Mouse (Mus musculus) liver, embryonic 11.5 days (tissue): ENCODE data around the gene Bola2. TPM values are rescaled to one million over a fixed set of nuclear protein-coding genes. Genes with fewer than 3 reads are reported as not detected.
"Not testable (repeated sequence)": the region's sequence is repeated elsewhere in the genome, so short reads cannot be mapped to it uniquely, and the experiment has no call there.

Experiments
- ATAC-seq: fragments of 200-750 bp; cut with Nextera tagmentation; replicated peaks from 2 replicates; pipeline ENCODE4 v1.8.0; 2017; ENCODE audit warnings: moderate number of reproducible peaks, mild to moderate bottlenecking, moderate TSS enrichment, moderate library complexity; ENCODE audit not compliant: low FRiP score
- DNase-seq: peaks from one replicate; pipeline ENCODE4 v3.0.0-alpha.2; 2017; ENCODE audit warnings: low spot score
- H3K27ac ChIP-seq: fragments of 300-500 bp; sonication (generic); 2 replicates; pipeline ENCODE4 v1.5.1; 2014; ENCODE audit warnings: mild to moderate bottlenecking, low read depth, low read length, control low read depth
- H3K27me3 ChIP-seq: fragments of 300-500 bp; sonication (generic); replicated peaks from 2 replicates; pipeline ENCODE4 v1.6.1; 2014; ENCODE audit warnings: low read length, mixed read lengths; ENCODE audit not compliant: control insufficient read depth, insufficient read depth
- H3K36me3 ChIP-seq: fragments of 300-500 bp; sonication (generic); 2 replicates; pipeline ENCODE4 v1.6.1; 2014; ENCODE audit warnings: mild to moderate bottlenecking, low read length, moderate library complexity, mixed read lengths; ENCODE audit not compliant: control insufficient read depth, insufficient read depth
- H3K4me1 ChIP-seq: fragments of 300-500 bp; sonication (generic); replicated peaks from 2 replicates; pipeline ENCODE4 v1.6.1; 2014; ENCODE audit warnings: low read length, mixed read lengths; ENCODE audit not compliant: control insufficient read depth, insufficient read depth
- H3K4me2 ChIP-seq: fragments of 300-500 bp; sonication (generic); 2 replicates; pipeline ENCODE4 v1.6.1; 2014; ENCODE audit warnings: mild to moderate bottlenecking, control low read depth, moderate library complexity
- H3K4me3 ChIP-seq: fragments of 300-500 bp; sonication (generic); 2 replicates; pipeline ENCODE4 v1.5.1; 2014; ENCODE audit warnings: low read depth, low read length, control low read depth
- H3K9ac ChIP-seq: fragments of 300-500 bp; sonication (generic); 2 replicates; pipeline ENCODE4 v1.6.1; 2014; ENCODE audit warnings: low read depth, low read length, control low read depth
- H3K9me3 ChIP-seq: fragments of 300-500 bp; sonication (generic); 2 replicates; pipeline ENCODE4 v1.6.1; 2016; ENCODE audit warnings: low read length, inconsistent platforms, mixed read lengths; ENCODE audit not compliant: control insufficient read depth
- WGBS: fragments of 180-500 bp; shearing (Covaris S2); extraction: QIAGEN DNeasy Blood & Tissue Kit; methylation state at CpG from one replicate; pipeline ENCODE4 v1.1.7; 2014; 5-methylcytosine and 5-hydroxymethylcytosine counted together
- polyA plus RNA-seq: library from polyadenylated mRNA; unstranded; fragments of >200 nt; fragmentation: Nextera tagmentation; extraction: Ambion mirVana; gene quantifications from 2 replicates; pipeline ENCODE4 v1.2.1, GENCODE M21; 2014

The Bola2 gene
- polyA plus RNA-seq, 1 experiment from 2014 or later = 217 TPM

- Histone ChIP-seq H3K9ac (no peak overlapping the region), H3K4me1 (no peaks in the 10 kb centered on the region), H3K4me2 (no peak overlapping the region), H3K27ac (no peak overlapping the region), H3K9me3 (no peaks in the 10 kb centered on the region), H3K27me3 (no peaks in the 10 kb centered on the region), H3K36me3 (no peaks in the 10 kb centered on the region), H3K4me3 (no peak overlapping the region)
- 43% methylated on average over 3 of the region's 3 CpGs for WGBS
- DNase-seq (no peak), ATAC-seq (no peak)
Measured at GRCm38 (mm10) chr7:126725077-126725476, 29.9 kb downstream of the Bola2 start.

GRCm38 (mm10) chr7:126725667-126726066 lies 30.5 kb downstream of the Bola2 start:
- no peak for ATAC-seq
- Histone ChIP-seq H3K4me3 (no peak overlapping the region), H3K27me3 (no peaks in the 10 kb centered on the region), H3K27ac (no peak overlapping the region), H3K36me3 (no peaks in the 10 kb centered on the region), H3K4me1 (no peaks in the 10 kb centered on the region; the same call in 1 of the 2 replicates), H3K9ac (no peak overlapping the region), H3K9me3 (no peaks in the 10 kb centered on the region), H3K4me2 (no peak overlapping the region)
- WGBS = 58% methylated on average over 5 of the region's 5 CpGs
- DNase-seq = no peak

GRCm38 (mm10) chr7:126730256-126730789 lies 35.1 kb downstream of the Bola2 start:
- H3K27ac ChIP-seq, H3K4me2 ChIP-seq, H3K36me3 ChIP-seq, H3K27me3 ChIP-seq, ATAC-seq, DNase-seq, H3K9ac ChIP-seq, H3K4me1 ChIP-seq, H3K4me3 ChIP-seq, H3K9me3 ChIP-seq: not testable (repeated sequence)
- WGBS = 77% methylated on average over 4 of the region's 4 CpGs

- no peaks in the 10 kb centered on the region for H3K27me3 ChIP-seq
- H3K4me1 ChIP-seq = no peaks in the 10 kb centered on the region
- DNase-seq (no peak), ATAC-seq (no peak)
- no peak overlapping the region for H3K9ac ChIP-seq
- no peak overlapping the region for H3K4me3 ChIP-seq
- no peak overlapping the region for H3K4me2 ChIP-seq
- 80% methylated on average over 8 of the region's 8 CpGs for WGBS
- H3K27ac ChIP-seq = no peak overlapping the region
- H3K36me3 ChIP-seq = no peaks in the 10 kb centered on the region
- no peaks in the 10 kb centered on the region for H3K9me3 ChIP-seq
Measured at GRCm38 (mm10) chr7:126736122-126736521, 40.9 kb downstream of the Bola2 start.

GRCm38 (mm10) chr7:126739551-126739950 lies 44.4 kb downstream of the Bola2 start:
- Histone ChIP-seq H3K27ac (no peak overlapping the region), H3K9me3 (no peaks in the 10 kb centered on the region), H3K4me2 (no peak overlapping the region), H3K4me1 (no peaks in the 10 kb centered on the region), H3K36me3 (no peaks in the 10 kb centered on the region), H3K27me3 (no peaks in the 10 kb centered on the region), H3K4me3 (no peak overlapping the region), H3K9ac (no peak overlapping the region)
- 81% methylated on average over 17 of the region's 17 CpGs for WGBS
- ATAC-seq (no peak), DNase-seq (no peak)

- no peaks in the 10 kb centered on the region for H3K27me3 ChIP-seq
- no peaks in the 10 kb centered on the region for H3K9me3 ChIP-seq
- DNase-seq (no peak), ATAC-seq (no peak)
- H3K4me2 ChIP-seq = no peak overlapping the region
- no peaks in the 10 kb centered on the region for H3K4me1 ChIP-seq
- H3K27ac ChIP-seq = no peak overlapping the region
- no peak overlapping the region for H3K9ac ChIP-seq
- 84% methylated on average over 13 of the region's 13 CpGs for WGBS
- no peaks in the 10 kb centered on the region for H3K36me3 ChIP-seq
- H3K4me3 ChIP-seq = no peak overlapping the region
Measured at GRCm38 (mm10) chr7:126740132-126740735, 45.0 kb downstream of the Bola2 start.

- Histone ChIP-seq H3K9ac (no peak overlapping the region), H3K4me3 (no peak overlapping the region), H3K36me3 (no peaks in the 10 kb centered on the region), H3K4me2 (no peak overlapping the region), H3K27me3 (no peaks in the 10 kb centered on the region), H3K27ac (no peak overlapping the region), H3K9me3 (no peaks in the 10 kb centered on the region), H3K4me1 (no peaks in the 10 kb centered on the region)
- ATAC-seq (no peak), DNase-seq (no peak)
- 66% methylated on average over 5 of the region's 5 CpGs for WGBS
Measured at GRCm38 (mm10) chr7:126740977-126741376, 45.8 kb downstream of the Bola2 start.

GRCm38 (mm10) chr7:126741452-126741851 lies 46.3 kb downstream of the Bola2 start:
- no peak overlapping the region for H3K4me3 ChIP-seq
- H3K9ac ChIP-seq = no peak overlapping the region
- no peaks in the 10 kb centered on the region for H3K27me3 ChIP-seq
- H3K4me1 ChIP-seq = 0 out of 2 replicates have a peak, but pooled peaks cover 1% of the 10 kb centered on the region
- no peaks in the 10 kb centered on the region for H3K9me3 ChIP-seq
- DNase-seq (no peak), ATAC-seq (no peak)
- no peaks in the 10 kb centered on the region for H3K36me3 ChIP-seq
- WGBS = 83% methylated on average over 5 of the region's 5 CpGs
- H3K4me2 ChIP-seq = no peak overlapping the region
- H3K27ac ChIP-seq = no peak overlapping the region

GRCm38 (mm10) chr7:126741964-126742482 lies 46.8 kb downstream of the Bola2 start:
- H3K4me1 ChIP-seq = 0 out of 2 replicates have a peak, but pooled peaks cover 2% of the 10 kb centered on the region
- H3K4me3 ChIP-seq = no peak overlapping the region
- 89% methylated on average over 13 of the region's 13 CpGs for WGBS
- no peaks in the 10 kb centered on the region for H3K9me3 ChIP-seq
- no peaks in the 10 kb centered on the region for H3K27me3 ChIP-seq
- no peak for DNase-seq
- H3K27ac ChIP-seq = no peak overlapping the region
- no peak overlapping the region for H3K9ac ChIP-seq
- no peak for ATAC-seq
- H3K36me3 ChIP-seq = no peaks in the 10 kb centered on the region
- no peak overlapping the region for H3K4me2 ChIP-seq
